16 mouse cellular contexts compared by ENCODE assay signal in the genomic region with DNA sequence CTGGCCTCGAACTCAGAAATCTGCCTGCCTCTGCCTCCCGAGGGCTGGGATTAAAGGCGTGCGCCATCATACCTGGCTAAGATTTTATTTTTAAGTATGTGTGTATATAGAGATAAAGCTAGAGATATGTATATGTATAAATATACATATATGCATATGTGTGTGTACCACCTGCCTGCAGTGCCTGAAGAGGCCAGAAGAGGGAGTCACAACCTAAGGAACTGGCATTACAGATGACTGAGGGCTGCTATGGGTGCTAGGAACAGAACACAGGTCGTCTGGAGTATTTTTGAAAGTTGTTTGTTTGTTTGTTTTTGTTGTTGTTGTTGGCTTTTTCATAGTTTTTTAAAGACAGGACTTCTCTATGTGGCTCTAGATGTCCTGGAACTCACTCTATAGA. TPM values are rescaled to one million over a fixed set of nuclear protein-coding genes. Genes with fewer than 3 reads are reported as not detected.
DNase-seq lines count a peak whose midpoint lies in the region; ATAC-seq and TF ChIP-seq lines count a peak whose summit lies in the region.
"Had no signal": no experiment of that assay in that cellular context is flagged by ENCODE, and none has a peak within 500 bp of the region (broad histone marks: within the 10 kb centered on the region; RNA-seq: fewer than 3 reads in every experiment).

No protein-coding gene starts in this region.

- TF ChIP-seq POLR2A in kidney, adult 2 months (IDR thresholded peaks at IDR 0.05; ENCODE audit: low read depth, low read length) = no peak
- no peak for TF ChIP-seq POLR2A in bone marrow macrophage, adult 2 months (IDR thresholded peaks at IDR 0.05; ENCODE audit: borderline replicate concordance, low read depth, low read length)

- H3K4me1 ChIP-seq in kidney, adult 2 months (ENCODE audit: control insufficient read depth, insufficient read depth, low read length) = no peaks in the 10 kb centered on the region
- peaks cover 25% of the 10 kb centered on the region for H3K4me1 ChIP-seq in G1E (ENCODE audit: insufficient read depth, low read depth, low read length)
- H3K4me1 ChIP-seq in bone marrow macrophage, adult 2 months (ENCODE audit: control insufficient read depth, insufficient read depth, low read length) = no peaks in the 10 kb centered on the region
- H3K4me1 ChIP-seq in liver, embryonic 15.5 days (replicated peaks) = peaks cover 36% of the 10 kb centered on the region
- H3K4me1 ChIP-seq: hindbrain, embryonic 15.5 days; limb, embryonic 10.5 days had no signal

- 0 out of 2 replicates have a peak overlapping the region, but pooled peaks have one; percentile 26 for H3K4me2 ChIP-seq in liver, embryonic 15.5 days
- H3K4me2 ChIP-seq: hindbrain, embryonic 15.5 days; midbrain, embryonic 11.5 days had no signal

- TF ChIP-seq CTCF in kidney, adult 2 months (conservative IDR thresholded peaks at IDR 0.05; ENCODE audit: insufficient read depth, insufficient read length, low read depth, low read length) = 0 out of 2 replicates have a peak, but pooled peaks have one; percentile 7
- TF ChIP-seq CTCF in G1E (IDR thresholded peaks at IDR 0.05; ENCODE audit: low read depth, low read length) = 0 out of 2 replicates have a peak, but pooled peaks have one; percentile 17
- peak; percentile 15; the same call in 1 of the 2 replicates for TF ChIP-seq CTCF in bone marrow macrophage, adult 2 months (IDR thresholded peaks at IDR 0.05; ENCODE audit: low read depth, low read length)

- 96% methylated on average over 5 of the region's 5 CpGs for WGBS in kidney, adult 2 months
- 84% methylated on average over 5 of the region's 5 CpGs for WGBS in liver, embryonic 15.5 days (ENCODE audit: insufficient replicate concordance)

- peaks cover 4% of the 10 kb centered on the region; the same call in 1 of the 2 replicates for H3K9me3 ChIP-seq in G1E (replicated peaks)
- peaks cover 4% of the 10 kb centered on the region; the same call in 1 of the 2 replicates for H3K9me3 ChIP-seq in liver, embryonic 15.5 days (replicated peaks)
- H3K9me3 ChIP-seq: hindbrain, embryonic 15.5 days; limb, embryonic 10.5 days had no signal

- H3K27ac ChIP-seq in kidney, adult 2 months (ENCODE audit: insufficient read depth, low read depth, low read length) = no peak overlapping the region
- no peak overlapping the region for H3K27ac ChIP-seq in bone marrow macrophage, adult 2 months (ENCODE audit: insufficient read depth, low read depth, low read length)
- H3K27ac ChIP-seq in liver, embryonic 15.5 days (replicated peaks) = peak overlapping the region; percentile 69
- H3K27ac ChIP-seq: hindbrain, embryonic 15.5 days; limb, embryonic 10.5 days had no signal

- DNase-seq in kidney, adult 2 months = no peak
- no peak for DNase-seq in kidney, postnatal 10 days
- no peak for DNase-seq in G1E (ENCODE audit: low spot score)
- no peak for DNase-seq in left cerebral cortex, adult 9 months (ENCODE audit: low spot score in 2 of 2)
- no peak for DNase-seq in right cerebral cortex, postnatal 10 days (ENCODE audit: low spot score in 2 of 2)
- DNase-seq: cerebellum, adult 18-20 months; heart, adult 11 months; lung, postnatal 14 days; right cerebral cortex, postnatal 25 days had no signal

- ATAC-seq in G1E (ENCODE audit: extremely low read depth, insufficient number of reproducible peaks, low FRiP score, poor library complexity, severe bottlenecking) = no peak
- no peak for ATAC-seq in liver, embryonic 15.5 days (ENCODE audit: insufficient read depth)
- ATAC-seq in cerebellum, adult (ENCODE audit: insufficient number of reproducible peaks, low FRiP score, low TSS enrichment) = no peak
- ATAC-seq: activated CD4-positive, CD25-positive, alpha-beta regulatory T cell, adult 4 months had no signal

- H3K4me3 ChIP-seq in kidney, adult 2 months (ENCODE audit: insufficient read depth, low read depth, low read length) = no peak overlapping the region
- no peak overlapping the region for H3K4me3 ChIP-seq in G1E (ENCODE audit: low read depth, low read length)
- no peak overlapping the region for H3K4me3 ChIP-seq in bone marrow macrophage, adult 2 months (ENCODE audit: insufficient read depth, low read length)
- H3K4me3 ChIP-seq in liver, embryonic 15.5 days (replicated peaks) = no peak overlapping the region
- H3K4me3 ChIP-seq: hindbrain, embryonic 15.5 days; limb, embryonic 10.5 days had no signal

- no peaks in the 10 kb centered on the region for H3K36me3 ChIP-seq in kidney, adult 2 months (ENCODE audit: control insufficient read depth, insufficient read depth, low read length)
- no peaks in the 10 kb centered on the region for H3K36me3 ChIP-seq in G1E (replicated peaks)
- no peaks in the 10 kb centered on the region for H3K36me3 ChIP-seq in liver, embryonic 15.5 days (replicated peaks)
- H3K36me3 ChIP-seq: hindbrain, embryonic 15.5 days; limb, embryonic 10.5 days had no signal

- H3K27me3 ChIP-seq in kidney, adult 2 months (replicated peaks; ENCODE audit: control insufficient read depth, insufficient read depth, low read length) = no peaks in the 10 kb centered on the region
- H3K27me3 ChIP-seq in G1E (ENCODE audit: insufficient read depth, low read length) = peaks cover 8% of the 10 kb centered on the region; the same call in 1 of the 2 replicates
- H3K27me3 ChIP-seq in liver, embryonic 15.5 days = no peaks in the 10 kb centered on the region
- H3K27me3 ChIP-seq: hindbrain, embryonic 15.5 days had no signal

- no peak overlapping the region for H3K9ac ChIP-seq in liver, embryonic 15.5 days
- H3K9ac ChIP-seq: hindbrain, embryonic 15.5 days had no signal

RNA-seq across cellular contexts. Expression of gene Zbtb8b, which starts 24.8 kb away (rescaled TPM):
- polyA plus RNA-seq in kidney, adult 2 months (2012; rRNA removed) = 0.58 and 0.64 TPM in 2 replicates
- total RNA-seq in G1E (2014; fragmentation: Nextera tagmentation) (not detected in 2 replicates), G1E (2017) (0.06 and 0.16 TPM in 2 replicates)
- not detected in 2 replicates for polyA plus RNA-seq in G1E (2012)
- polyA plus RNA-seq in bone marrow macrophage, adult 2 months (2012; ENCODE audit: insufficient read depth, insufficient read length, missing spikeins) = not detected in 2 replicates
- polyA plus RNA-seq in liver, embryonic 15.5 days (2015; fragmentation: Nextera tagmentation; extraction: Ambion mirVana) = 0.79 and 1.2 TPM in 2 replicates
- polyA plus RNA-seq: activated CD4-positive, CD25-positive, alpha-beta regulatory T cell, adult 4 months had no signal

RNA-seq across cellular contexts. Expression of gene Zbtb8a, which starts 38.0 kb away (rescaled TPM):
- 4.9 and 5.4 TPM in 2 replicates for polyA plus RNA-seq in kidney, adult 2 months (2012; rRNA removed)
- total RNA-seq in G1E (2014; fragmentation: Nextera tagmentation) (not detected in 2 replicates), G1E (2017) (0.64 and 0.87 TPM in 2 replicates)
- 0.14 and 0.17 TPM in 2 replicates for polyA plus RNA-seq in G1E (2012)
- 3.6 and 4.4 TPM in 2 replicates for polyA plus RNA-seq in bone marrow macrophage, adult 2 months (2012; ENCODE audit: insufficient read depth, insufficient read length, missing spikeins)
- 2.3 TPM in 2 replicates for polyA plus RNA-seq in liver, embryonic 15.5 days (2015; fragmentation: Nextera tagmentation; extraction: Ambion mirVana)

RNA-seq across cellular contexts. Expression of gene Bsdc1, which starts 45.5 kb away (rescaled TPM):
- 25.3 and 28.7 TPM in 2 replicates for polyA plus RNA-seq in kidney, adult 2 months (2012; rRNA removed)
- 25.0 and 91.3 TPM in 2 replicates for total RNA-seq in G1E (2014; fragmentation: Nextera tagmentation)
- total RNA-seq in G1E (2017) = 28.4 and 29.1 TPM in 2 replicates
- polyA plus RNA-seq in G1E (2012) = 25.7 and 34.8 TPM in 2 replicates
- 37.3 and 42.3 TPM in 2 replicates for polyA plus RNA-seq in bone marrow macrophage, adult 2 months (2012; ENCODE audit: insufficient read depth, insufficient read length, missing spikeins)
- 71.8 and 82.6 TPM in 2 replicates for polyA plus RNA-seq in liver, embryonic 15.5 days (2015; fragmentation: Nextera tagmentation; extraction: Ambion mirVana)
